Mouse (Mus musculus): ENCODE results near the gene Fbxl7.

DNA sequence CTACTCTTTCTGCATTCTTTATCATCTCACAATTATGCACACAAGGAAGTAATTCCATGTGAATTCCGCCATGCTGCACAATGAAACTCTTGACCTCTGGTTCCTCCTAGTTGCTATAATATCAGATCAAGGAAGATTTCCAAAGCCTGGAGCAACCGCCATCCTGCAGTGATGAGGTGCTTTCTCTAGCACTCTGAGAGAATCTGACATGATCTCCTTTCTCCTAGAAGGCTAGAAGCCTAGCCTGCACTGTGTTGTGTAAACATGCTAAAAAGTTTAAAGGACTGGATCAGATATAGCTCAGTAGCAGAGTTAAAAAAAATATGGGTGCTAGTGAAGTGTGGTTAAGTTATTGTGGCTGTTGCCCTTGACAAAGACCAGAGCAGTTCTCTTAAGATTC, 33.2 kb downstream of the Fbxl7 start:
- no peak for TF ChIP-seq EP300 (IDR thresholded peaks at IDR 0.05; ENCODE audit: low read length)
- no peak for TF ChIP-seq CTCF (conservative IDR thresholded peaks at IDR 0.05 in 1 of 2, IDR thresholded peaks at IDR 0.05 in 1 of 2; ENCODE audit: low read depth in 2 of 2, low read length in 2 of 2)
- TF ChIP-seq RCOR1 (conservative IDR thresholded peaks at IDR 0.05; ENCODE audit: low read depth, low read length): no peak
- TF ChIP-seq POLR2A (IDR thresholded peaks at IDR 0.05; ENCODE audit: low read depth, low read length): no peak
- TF ChIP-seq SIN3A (IDR thresholded peaks at IDR 0.05; ENCODE audit: low read length): no peak
- TF ChIP-seq BHLHE40 (IDR thresholded peaks at IDR 0.05; ENCODE audit: low read depth, low read length): no peak
- no peak for TF ChIP-seq USF1 (IDR thresholded peaks at IDR 0.05; ENCODE audit: low read depth, low read length)
- no peak for TF ChIP-seq NRF1 (IDR thresholded peaks at IDR 0.05; ENCODE audit: low read depth, low read length)
- no peak for TF ChIP-seq SMC3 (IDR thresholded peaks at IDR 0.05; ENCODE audit: low read depth, low read length)
- no peak for TF ChIP-seq TBP (conservative IDR thresholded peaks at IDR 0.05; ENCODE audit: low read depth, low read length)

Measured in CH12.LX (cell line).